10 mouse cellular contexts compared by ENCODE assay signal in the genomic region with DNA sequence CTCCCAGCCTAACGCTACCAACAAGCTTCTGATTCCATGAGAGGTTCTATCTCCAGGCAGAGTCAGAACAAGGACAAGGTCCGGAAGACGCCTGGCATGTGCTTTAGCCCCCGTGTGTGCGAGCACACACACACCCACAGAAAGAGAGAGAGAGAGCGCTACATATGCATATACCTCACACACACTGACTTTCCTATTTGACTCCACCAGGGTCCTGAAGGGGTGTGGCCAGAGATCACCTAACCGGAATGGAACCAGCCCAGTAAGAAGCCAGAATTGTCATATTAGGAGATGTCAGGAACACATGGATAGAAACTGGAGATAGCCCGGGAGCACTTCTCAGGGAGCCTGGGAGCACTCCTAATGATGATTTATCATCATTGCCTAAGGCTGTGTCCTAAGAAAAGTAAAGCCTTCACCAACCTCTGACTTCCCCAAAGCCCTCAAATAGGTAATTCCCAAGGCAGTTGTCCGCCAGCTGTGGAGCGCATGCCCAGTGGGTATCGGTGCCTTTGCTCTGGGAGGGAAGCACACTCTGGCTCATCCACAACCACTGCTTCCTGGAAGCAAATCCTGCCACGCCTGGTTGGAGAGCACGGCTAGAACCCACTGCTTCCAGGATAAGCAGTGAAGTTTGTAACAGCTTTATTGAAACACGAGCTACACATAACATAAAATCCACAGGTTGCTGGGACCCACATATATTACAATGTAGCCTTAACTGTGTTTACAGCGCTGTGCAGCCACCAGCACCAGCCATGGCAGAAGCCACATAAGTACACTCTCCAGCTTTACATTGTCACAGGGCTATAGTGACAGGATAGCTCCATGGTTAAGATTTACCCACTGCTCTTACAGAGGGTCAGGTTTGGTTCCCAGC. TPM values are rescaled to one million over a fixed set of nuclear protein-coding genes. Genes with fewer than 3 reads are reported as not detected.
DNase-seq lines count a peak whose midpoint lies in the region; ATAC-seq lines count a peak whose summit lies in the region.
"Had no signal": no experiment of that assay in that cellular context is flagged by ENCODE, and none has a peak within 500 bp of the region (broad histone marks: within the 10 kb centered on the region; RNA-seq: fewer than 3 reads in every experiment).

No protein-coding gene starts in this region.

- H3K27me3 ChIP-seq in heart, embryonic 10.5 days (ENCODE audit: insufficient read depth, poor library complexity, severe bottlenecking) = no peaks in the 10 kb centered on the region
- peaks cover 48% of the 10 kb centered on the region for H3K27me3 ChIP-seq in megakaryocyte, embryonic 14.5 days (replicated peaks)
- peaks cover 20% of the 10 kb centered on the region for H3K27me3 ChIP-seq in embryonic facial prominence, embryonic 10.5 days (replicated peaks; ENCODE audit: low read depth, poor library complexity, severe bottlenecking)
- peaks cover 9% of the 10 kb centered on the region for H3K27me3 ChIP-seq in limb, embryonic 13.5 days

- intact Hi-C loops in heart, postnatal 25 days (cut with DNase I) = no loop called here

- H3K36me3 ChIP-seq in heart, embryonic 10.5 days = no peaks in the 10 kb centered on the region
- no peaks in the 10 kb centered on the region for H3K36me3 ChIP-seq in megakaryocyte, embryonic 14.5 days (replicated peaks; ENCODE audit: low read length)
- H3K36me3 ChIP-seq in embryonic facial prominence, embryonic 10.5 days (replicated peaks) = no peaks in the 10 kb centered on the region
- H3K36me3 ChIP-seq in limb, embryonic 13.5 days = no peaks in the 10 kb centered on the region

- peaks cover 63% of the 10 kb centered on the region for H3K4me1 ChIP-seq in heart, embryonic 10.5 days
- peaks cover 74% of the 10 kb centered on the region for H3K4me1 ChIP-seq in megakaryocyte, embryonic 14.5 days
- peaks cover 75% of the 10 kb centered on the region for H3K4me1 ChIP-seq in embryonic facial prominence, embryonic 10.5 days
- H3K4me1 ChIP-seq in limb, embryonic 13.5 days = peaks cover 61% of the 10 kb centered on the region

- H3K9me3 ChIP-seq in heart, embryonic 10.5 days = no peaks in the 10 kb centered on the region
- no peaks in the 10 kb centered on the region for H3K9me3 ChIP-seq in megakaryocyte, embryonic 14.5 days
- no peaks in the 10 kb centered on the region for H3K9me3 ChIP-seq in embryonic facial prominence, embryonic 10.5 days
- no peaks in the 10 kb centered on the region for H3K9me3 ChIP-seq in limb, embryonic 13.5 days

- peak overlapping the region; percentile 56; the same call in 1 of the 2 replicates for H3K27ac ChIP-seq in heart, embryonic 10.5 days
- H3K27ac ChIP-seq in embryonic facial prominence, embryonic 10.5 days (replicated peaks) = no peak overlapping the region
- H3K27ac ChIP-seq in limb, embryonic 13.5 days = no peak overlapping the region

- no peak for ATAC-seq in megakaryocyte, adult 5-6 weeks (ENCODE audit: poor library complexity, severe bottlenecking)
- no peak for ATAC-seq in limb, embryonic 13.5 days (ENCODE audit: low FRiP score, low read depth)

- H3K4me2 ChIP-seq in limb, embryonic 13.5 days (replicated peaks) = peak overlapping the region; percentile 14; the same call in 1 of the 2 replicates

- H3K4me3 ChIP-seq in heart, embryonic 10.5 days = peak overlapping the region; percentile 18; the same call in 1 of the 2 replicates
- peak overlapping the region; percentile 80 for H3K4me3 ChIP-seq in megakaryocyte, embryonic 14.5 days (replicated peaks)
- peak overlapping the region; percentile 4; the same call in 1 of the 2 replicates for H3K4me3 ChIP-seq in embryonic facial prominence, embryonic 10.5 days
- no peak overlapping the region for H3K4me3 ChIP-seq in limb, embryonic 13.5 days

- no peak overlapping the region for H3K9ac ChIP-seq in limb, embryonic 13.5 days

- DNase-seq in heart, embryonic 10.5 days (ENCODE audit: low spot score) = peak; percentile 75
- no peak for DNase-seq in heart, postnatal 25 days (ENCODE audit: low spot score)
- DNase-seq in embryonic facial prominence, embryonic 10.5 days (ENCODE audit: low spot score) = no peak
- DNase-seq in layer of hippocampus, adult 18-20 months (ENCODE audit: low spot score in 2 of 2) = no peak
- no peak for DNase-seq in adrenal gland, postnatal 4 days (ENCODE audit: low spot score in 2 of 2)

- 54% methylated on average over 15 of the region's 15 CpGs for WGBS in heart, embryonic 10.5 days
- WGBS in embryonic facial prominence, embryonic 10.5 days = 59% methylated on average over 15 of the region's 15 CpGs
- WGBS in limb, embryonic 13.5 days = 50% methylated on average over 15 of the region's 15 CpGs

RNA-seq across cellular contexts. Expression of a gene that starts 39.7 kb away (rescaled TPM):
- polyA plus RNA-seq in heart, embryonic 10.5 days (2016; fragmentation: Nextera tagmentation; extraction: Ambion mirVana) = 1,513 and 2,033 TPM in 2 replicates
- total RNA-seq in heart, postnatal 25 days (2021) = 100 to 1,000 TPM; 282 to 346 TPM
- 2,399 and 2,630 TPM in 2 replicates for polyA plus RNA-seq in megakaryocyte, embryonic 14.5 days (2012; ENCODE audit: insufficient read depth, low replicate concordance)
- total RNA-seq in megakaryocyte, adult 5-6 weeks (2015) = 4,212 and 4,544 TPM in 2 replicates
- total RNA-seq in megakaryocyte, adult 5-6 weeks (2017) = 2,305 and 2,430 TPM in 2 replicates
- polyA plus RNA-seq in embryonic facial prominence, embryonic 10.5 days (2016; fragmentation: Nextera tagmentation; extraction: Ambion mirVana) = 3,067 and 3,150 TPM in 2 replicates
- polyA plus RNA-seq in limb, embryonic 13.5 days (2015; fragmentation: Nextera tagmentation; extraction: Ambion mirVana) = 2,628 and 2,724 TPM in 2 replicates
- 1,000 to 10,000 TPM; 1,279 to 1,291 TPM for total RNA-seq in layer of hippocampus, adult 18-20 months (2021)
- 1,000 to 10,000 TPM in 1 of 2 experiments, 100 to 1,000 TPM in 1; 949 to 1,134 TPM for total RNA-seq in adrenal gland, postnatal 4 days (2021)

RNA-seq across cellular contexts. Expression of a gene that starts 52.7 kb away (rescaled TPM):
- 0.25 and 0.49 TPM in 2 replicates for polyA plus RNA-seq in heart, embryonic 10.5 days (2016; fragmentation: Nextera tagmentation; extraction: Ambion mirVana)
- not detected for total RNA-seq in heart, postnatal 25 days (2021)
- polyA plus RNA-seq in megakaryocyte, embryonic 14.5 days (2012; ENCODE audit: insufficient read depth, low replicate concordance) = 1.7 and 3.0 TPM in 2 replicates
- total RNA-seq in megakaryocyte, adult 5-6 weeks (2015) = not detected in 2 replicates
- not detected in 2 replicates for total RNA-seq in megakaryocyte, adult 5-6 weeks (2017)
- 0.10 and 0.19 TPM in 2 replicates for polyA plus RNA-seq in embryonic facial prominence, embryonic 10.5 days (2016; fragmentation: Nextera tagmentation; extraction: Ambion mirVana)
- polyA plus RNA-seq in limb, embryonic 13.5 days (2015; fragmentation: Nextera tagmentation; extraction: Ambion mirVana) = 0.52 and 0.61 TPM in 2 replicates
- under 1 TPM in 1 of 2 experiments, not detected in 1; 0.61 TPM for total RNA-seq in layer of hippocampus, adult 18-20 months (2021)
- under 1 TPM; 0.39 to 0.51 TPM for total RNA-seq in adrenal gland, postnatal 4 days (2021)
- total RNA-seq: heart, postnatal 14 days had no signal
- polyA plus RNA-seq: small intestine, adult 2 months had no signal
